Mouse (Mus musculus) inflammation-experienced regulatory T-cells, adult 16 weeks (primary cell): ENCODE measurements around the gene Mdm2. TPM values are rescaled to one million over a fixed set of nuclear protein-coding genes. Genes with fewer than 3 reads are reported as not detected.

ENCODE experiments used
- polyA plus RNA-seq: library from polyadenylated mRNA; unstranded; fragments of 100-300 nt; shearing (Covaris generic); gene quantifications from one replicate; pipeline ENCODE4 v1.2.1, GENCODE M21; 2017

The Mdm2 gene
- polyA plus RNA-seq = 129 TPM

DNA sequence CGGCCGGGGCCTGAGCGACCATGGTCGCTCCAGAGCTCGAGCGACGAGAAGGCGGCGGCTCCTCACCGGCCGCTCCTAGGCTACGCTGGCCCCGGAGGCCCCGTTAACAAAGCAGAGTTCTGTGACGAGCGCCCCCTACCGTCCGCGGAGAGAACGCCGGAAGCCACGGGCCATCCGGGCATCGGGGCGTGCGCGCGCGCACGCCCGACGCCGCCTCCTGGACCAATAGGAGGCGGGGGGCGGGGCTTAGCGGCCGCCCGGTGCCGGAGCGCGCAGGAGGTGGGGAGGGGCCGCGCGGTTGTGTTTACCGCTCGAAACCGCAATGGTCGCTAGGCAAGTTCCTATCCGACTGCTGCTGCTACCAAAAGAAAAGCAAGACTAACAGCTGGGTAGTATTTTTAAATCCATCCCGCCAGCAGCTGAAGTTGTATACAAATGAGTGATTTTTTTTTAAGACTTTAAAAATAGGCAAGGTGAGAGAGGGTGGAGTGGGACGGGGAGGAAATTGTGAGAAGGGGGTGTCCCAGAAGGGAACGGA, at the start of gene Mdm2:
TSS of gene Mdm2 (minus strand) at position 155 of the 538 bp plus-strand sequence.

DNA sequence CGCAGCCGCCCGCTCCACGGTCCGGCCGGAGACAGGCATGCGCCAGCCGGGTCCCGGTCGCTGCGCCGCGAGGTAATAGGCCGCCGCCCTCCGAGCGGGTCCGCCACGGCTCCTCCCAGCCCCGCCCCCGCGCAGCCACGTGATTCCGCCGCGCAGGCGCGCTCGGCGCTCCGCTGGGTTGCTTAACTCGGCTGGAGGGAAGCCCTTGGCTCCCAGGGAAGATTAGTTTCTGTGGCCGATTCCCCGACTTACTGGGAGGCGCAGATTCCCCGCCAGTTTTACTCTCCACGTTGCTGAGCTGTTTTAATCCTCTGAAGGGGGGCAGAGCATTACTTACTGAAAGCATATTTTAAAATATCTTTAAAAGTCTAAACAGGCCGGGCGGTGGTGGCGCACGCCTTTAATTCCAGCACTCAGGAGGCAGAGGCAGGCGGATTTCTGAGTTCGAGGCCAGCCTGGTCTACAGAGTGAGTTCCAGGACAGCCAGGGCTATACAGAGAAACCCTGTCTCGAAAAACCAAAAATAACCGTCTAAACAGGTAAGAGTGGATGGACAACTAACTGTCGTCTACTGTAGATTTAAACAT, 35.8 kb upstream of the Mdm2 start, which contains the start of gene Slc35e3:
TSS of gene Slc35e3 (minus strand) at position 69 of the 587 bp plus-strand sequence.

Other genes with a start within 250 kb of the Mdm2 start
- gene Cpm, start 81.3 kb downstream of the Mdm2 start, polyA plus RNA-seq = 79.2 TPM
- 1.3 TPM for gene Slc35e3, start 35.6 kb upstream of the Mdm2 start, polyA plus RNA-seq
- 66.0 TPM for gene Nup107, start 81.9 kb upstream of the Mdm2 start, polyA plus RNA-seq
- gene Rap1b, start 135.3 kb upstream of the Mdm2 start, polyA plus RNA-seq = 69.4 TPM